Mouse (Mus musculus): ENCODE data around the gene Pik3ap1. TPM values are rescaled to one million over a fixed set of nuclear protein-coding genes. Genes with fewer than 3 reads are reported as not detected.

Gene Pik3ap1
- total and polyA plus RNA-seq, 3 experiments: 26.7 to 106 (median 37.4) TPM

DNA sequence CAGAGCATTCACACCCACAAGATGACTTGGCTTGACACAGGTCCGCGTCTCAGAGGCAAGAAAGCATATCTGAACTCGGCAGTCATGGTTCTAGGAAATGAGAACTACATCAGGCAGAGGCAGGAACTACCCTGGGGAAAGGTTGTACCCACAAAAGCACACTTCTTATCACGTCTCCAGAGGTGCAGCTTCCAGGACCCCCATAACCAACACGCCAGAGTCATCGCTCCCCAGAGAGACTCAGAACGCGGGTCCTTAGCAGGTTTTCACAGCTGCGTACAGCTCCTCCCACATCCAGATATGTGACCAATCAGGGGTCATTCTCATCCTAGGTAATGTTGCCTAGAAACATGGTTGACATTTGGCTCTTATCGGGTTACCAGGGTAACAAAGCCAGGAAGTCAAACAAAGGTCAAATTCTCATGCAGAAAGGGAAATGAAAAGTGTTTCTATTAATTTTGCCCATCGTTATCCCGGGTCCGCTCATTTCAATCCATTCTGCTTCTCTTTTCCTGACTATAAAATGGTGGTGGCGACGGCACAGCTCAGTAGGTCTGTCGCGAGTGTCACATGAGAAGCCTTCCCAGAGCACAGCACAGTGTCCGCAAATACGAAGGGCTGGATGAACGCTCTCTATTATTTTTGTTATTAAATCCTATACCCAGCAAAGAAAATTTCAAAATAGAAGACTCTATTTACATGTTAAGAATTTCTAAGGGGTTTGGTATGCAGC is 73.8 kb downstream of the Pik3ap1 start:
- Histone ChIP-seq H3K9ac (ENCODE audit: insufficient read depth, low read depth) (no peak overlapping the region), H3K4me1 (ENCODE audit: control insufficient read depth in 1 of 2, insufficient read depth in 2 of 2) (peaks cover 0 to 23% of the 10 kb centered on the region in 2 experiments; a peak in 2 of 4 replicates)
- in situ Hi-C loops (cut with MboI; ENCODE audit: low pct_ligation_motif_present, low pct_unique_long_range_greater_than_20kb, low sequenced_read_pairs): loop anchor here (25.0 kb wide), 2 partner anchors 151 to 451 kb away; no protein-coding TSS in a partner anchor

DNA sequence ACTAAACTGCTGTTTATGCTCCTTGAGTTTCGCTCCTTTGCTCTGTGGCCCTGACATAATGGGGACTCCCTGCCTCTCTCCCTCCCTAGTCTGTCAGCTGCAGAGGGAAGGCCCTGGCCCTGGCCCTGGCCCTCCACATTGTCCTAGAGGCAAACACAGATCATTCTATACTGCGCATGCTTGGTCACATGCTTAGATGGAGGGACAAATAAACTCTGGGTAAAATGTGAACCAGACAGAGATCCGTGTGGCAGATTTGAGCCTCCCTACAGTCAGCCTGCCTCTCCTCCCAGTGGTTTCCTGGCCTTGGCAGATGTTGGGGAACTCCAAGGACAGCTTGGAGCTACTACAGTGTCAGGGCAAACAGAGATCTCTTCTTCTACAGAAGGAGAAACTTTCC is 81.0 kb downstream of the Pik3ap1 start:
- no peaks in the 10 kb centered on the region for H3K9me3 ChIP-seq (replicated peaks; ENCODE audit: low read length)
- DNase-seq (ENCODE audit: extremely low read depth): no peak
- 0 out of 2 replicates have a peak, but pooled peaks cover 2% of the 10 kb centered on the region for H3K79me2 ChIP-seq (replicated peaks; ENCODE audit: control insufficient read depth, extremely low read depth, insufficient read depth, poor library complexity, severe bottlenecking)
- no peaks in the 10 kb centered on the region for H3K27me3 ChIP-seq (replicated peaks)
- TF ChIP-seq KAT2A (IDR thresholded peaks at IDR 0.05; ENCODE audit: insufficient replicate concordance, low read length) (no peak), CHD1 (IDR thresholded peaks at IDR 0.05; ENCODE audit: low read depth, low read length) (no peak), ETS1 (conservative IDR thresholded peaks at IDR 0.05; ENCODE audit: low read depth, low read length) (no peak), MAFK (IDR thresholded peaks at IDR 0.05; ENCODE audit: insufficient replicate concordance, low read length) (no peak), NELFE (IDR thresholded peaks at IDR 0.05; ENCODE audit: low read depth, low read length) (no peak), SMC3 (IDR thresholded peaks at IDR 0.05; ENCODE audit: low read depth, low read length) (no peak), JUND (conservative IDR thresholded peaks at IDR 0.05; ENCODE audit: low read depth, low read length) (no peak), E2F4 (IDR thresholded peaks at IDR 0.05; ENCODE audit: insufficient replicate concordance, low read depth, low read length) (no peak), UBTF (IDR thresholded peaks at IDR 0.05; ENCODE audit: low read depth, low read length) (no peak)
- peaks cover 88 to 100% of the 10 kb centered on the region in 2 experiments for H3K36me3 ChIP-seq (replicated peaks in 1 of 2; ENCODE audit: control insufficient read depth in 1 of 2, insufficient read depth in 1 of 2, low read length in 1 of 2)
- dilution Hi-C loops (cut with MboI; ENCODE audit: extremely low pct_ligation_motif_present, extremely low pct_unique_long_range_greater_than_20kb, low sequenced_read_pairs) (no loop called here), in situ Hi-C loops (cut with MboI; ENCODE audit: low pct_ligation_motif_present, low pct_unique_long_range_greater_than_20kb, low sequenced_read_pairs) (loop anchor here (10.0 to 25.0 kb wide), 3 partner anchors 158 to 458 kb away; no protein-coding TSS in a partner anchor)
- no peak overlapping the region for H3K4me2 ChIP-seq (ENCODE audit: insufficient read depth, low read depth, poor library complexity, severe bottlenecking)
- H3K4me1 ChIP-seq (ENCODE audit: control insufficient read depth in 1 of 2, insufficient read depth in 2 of 2): no peaks in the 10 kb centered on the region
- no peak overlapping the region for H3K9ac ChIP-seq (ENCODE audit: insufficient read depth, low read depth)
- H3K27ac ChIP-seq (ENCODE audit: insufficient read depth, low read depth): no peak overlapping the region
- no peak overlapping the region for H3K4me3 ChIP-seq (replicated peaks in 1 of 3; ENCODE audit: low read depth in 2 of 3, low read length in 2 of 3, poor library complexity in 1 of 3)

More for the DNA sequence above, 73.8 kb downstream of the Pik3ap1 start:
- Histone ChIP-seq H3K4me2 (ENCODE audit: insufficient read depth, low read depth, poor library complexity, severe bottlenecking) (no peak overlapping the region), H3K79me2 (replicated peaks; ENCODE audit: control insufficient read depth, extremely low read depth, insufficient read depth, poor library complexity, severe bottlenecking) (0 out of 2 replicates have a peak, but pooled peaks cover 2% of the 10 kb centered on the region), H3K4me3 (replicated peaks in 1 of 3; ENCODE audit: low read depth in 2 of 3, low read length in 2 of 3, poor library complexity in 1 of 3) (no peak overlapping the region), H3K36me3 (replicated peaks in 1 of 2; ENCODE audit: control insufficient read depth in 1 of 2, insufficient read depth in 1 of 2, low read length in 1 of 2) (peaks cover 50 to 91% of the 10 kb centered on the region in 2 experiments), H3K27ac (ENCODE audit: insufficient read depth, low read depth) (no peak overlapping the region), H3K9me3 (replicated peaks; ENCODE audit: low read length) (no peaks in the 10 kb centered on the region), H3K27me3 (replicated peaks) (no peaks in the 10 kb centered on the region)
- no peak for TF ChIP-seq IRF4 (IDR thresholded peaks at IDR 0.05; ENCODE audit: low read depth, low read length)
- TF ChIP-seq CHD1 (IDR thresholded peaks at IDR 0.05; ENCODE audit: low read depth, low read length): no peak
- TF ChIP-seq TBP (conservative IDR thresholded peaks at IDR 0.05; ENCODE audit: low read depth, low read length): no peak
- no peak for TF ChIP-seq NELFE (IDR thresholded peaks at IDR 0.05; ENCODE audit: low read depth, low read length)
- TF ChIP-seq JUN (IDR thresholded peaks at IDR 0.05; ENCODE audit: insufficient read depth, low read depth, low read length): no peak
- TF ChIP-seq MXI1 (IDR thresholded peaks at IDR 0.05; ENCODE audit: low read depth, low read length): no peak
- no peak for TF ChIP-seq MAZ (IDR thresholded peaks at IDR 0.05; ENCODE audit: low read depth, low read length)
- TF ChIP-seq MEF2A (IDR thresholded peaks at IDR 0.05; ENCODE audit: borderline replicate concordance, low read depth, low read length): no peak
- no peak for TF ChIP-seq UBTF (IDR thresholded peaks at IDR 0.05; ENCODE audit: low read depth, low read length)
- no peak for TF ChIP-seq E2F4 (IDR thresholded peaks at IDR 0.05; ENCODE audit: insufficient replicate concordance, low read depth, low read length)
- no peak for TF ChIP-seq JUND (conservative IDR thresholded peaks at IDR 0.05; ENCODE audit: low read depth, low read length)
- no peak for TF ChIP-seq ZKSCAN1 (IDR thresholded peaks at IDR 0.05; ENCODE audit: borderline replicate concordance, low read depth, low read length)
- no peak for TF ChIP-seq HCFC1 (IDR thresholded peaks at IDR 0.05; ENCODE audit: low read depth, low read length)
- no peak for TF ChIP-seq SMC3 (IDR thresholded peaks at IDR 0.05; ENCODE audit: low read depth, low read length)
- no peak for DNase-seq (ENCODE audit: extremely low read depth)
- dilution Hi-C loops (cut with MboI; ENCODE audit: extremely low pct_ligation_motif_present, extremely low pct_unique_long_range_greater_than_20kb, low sequenced_read_pairs): no loop called here

All from CH12.LX (cell line).